Comparison of ENCODE assay signal across 14 mouse cellular contexts in the genomic region with DNA sequence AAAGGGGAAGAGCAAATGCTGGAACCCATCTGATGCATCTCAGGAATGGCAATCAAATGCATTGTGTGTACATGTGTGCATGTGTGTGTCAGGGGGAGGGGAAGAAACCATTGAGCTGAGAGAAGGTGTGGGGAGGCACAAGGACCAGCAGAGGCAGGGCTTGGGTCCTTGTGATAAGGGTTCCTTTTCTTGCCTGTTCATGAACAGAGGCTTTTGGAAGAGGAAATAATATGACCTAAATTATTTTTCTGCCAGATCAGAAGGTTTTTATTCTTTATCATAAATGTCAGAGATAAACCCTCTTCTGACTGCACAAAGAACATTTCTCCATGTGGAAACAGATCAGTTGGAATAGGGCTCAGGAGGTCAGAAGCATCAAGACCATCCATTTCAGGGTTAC.
"Had no signal": no experiment of that assay in that cellular context is flagged by ENCODE, and none has a peak within 500 bp of the region (broad histone marks: within the 10 kb centered on the region; RNA-seq: fewer than 3 reads in every experiment).

No protein-coding gene starts in this region.

- H3K9me3 ChIP-seq: intestine, embryonic 15.5 days; limb, embryonic 15.5 days; megakaryocyte, embryonic 14.5 days; midbrain, embryonic 12.5 days had no signal

- H3K4me3 ChIP-seq: intestine, embryonic 15.5 days; layer of hippocampus, adult 2 months; left cerebral cortex, adult 2 months; limb, embryonic 15.5 days; megakaryocyte, embryonic 14.5 days; midbrain, embryonic 12.5 days had no signal

- ATAC-seq: intestine, embryonic 15.5 days had no signal

- H3K9ac ChIP-seq: intestine, embryonic 15.5 days; limb, embryonic 15.5 days; lung, embryonic 14.5 days; midbrain, embryonic 12.5 days had no signal

- H3K36me3 ChIP-seq: intestine, embryonic 15.5 days; midbrain, embryonic 12.5 days had no signal

- H3K27me3 ChIP-seq: intestine, embryonic 15.5 days; limb, embryonic 15.5 days; midbrain, embryonic 12.5 days had no signal

- H3K4me2 ChIP-seq: intestine, embryonic 15.5 days; limb, embryonic 15.5 days; lung, embryonic 14.5 days; midbrain, embryonic 12.5 days had no signal

- H3K27ac ChIP-seq: intestine, embryonic 15.5 days; layer of hippocampus, adult 2 months; left cerebral cortex, adult 2 months; limb, embryonic 15.5 days; midbrain, embryonic 12.5 days; stomach, postnatal 0 days had no signal

- DNase-seq: kidney, adult 18-20 months; kidney, postnatal 10 days; kidney, postnatal 4 days; lung, embryonic 14.5 days; lung, postnatal 10 days; lung, postnatal 4 days; thymus, postnatal 14 days had no signal
